ENCODE assay signal across 9 mouse cellular contexts in the genomic region with DNA sequence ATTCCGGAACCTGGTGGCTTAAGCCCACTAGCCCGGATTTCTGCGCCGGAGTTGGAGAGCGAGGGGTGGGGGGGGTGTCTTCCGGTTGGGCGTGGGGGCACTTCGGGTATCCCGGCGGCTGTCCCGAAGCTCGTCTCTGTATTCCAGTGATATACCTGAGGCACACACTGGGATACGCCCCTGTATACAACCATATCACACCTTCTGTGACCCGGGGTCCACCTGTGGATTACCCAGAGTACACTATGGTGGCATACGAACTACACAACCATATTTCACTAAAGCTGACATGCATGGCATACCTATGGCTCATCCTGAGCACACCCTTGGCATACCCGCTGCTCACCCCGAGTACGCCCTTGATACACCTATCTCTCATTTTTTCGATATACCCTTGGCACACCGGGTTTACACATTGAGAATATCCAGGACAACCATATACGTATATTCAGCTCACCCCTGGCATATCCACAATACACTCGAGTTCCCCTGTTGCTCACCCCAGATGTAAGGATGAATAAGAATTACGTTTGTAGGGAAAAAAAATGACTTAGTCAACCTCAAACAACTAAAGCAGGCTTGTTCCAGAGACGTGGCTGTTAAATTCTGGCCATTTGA. TPM values are rescaled to one million over a fixed set of nuclear protein-coding genes. Genes with fewer than 3 reads are reported as not detected.
A peak's percentile ranks its signal among the peaks of the same experiment; 100 is the strongest.
DNase-seq lines count a peak whose midpoint lies in the region; ATAC-seq and TF ChIP-seq lines count a peak whose summit lies in the region.
"Had no signal": no experiment of that assay in that cellular context is flagged by ENCODE, and none has a peak within 500 bp of the region (broad histone marks: within the 10 kb centered on the region; RNA-seq: fewer than 3 reads in every experiment).

No protein-coding gene starts in this region.

- peak overlapping the region; percentile 98 for H3K27ac ChIP-seq in gastrocnemius, adult 2 months
- H3K27ac ChIP-seq in embryonic facial prominence, embryonic 12.5 days: peak overlapping the region; percentile 99
- H3K27ac ChIP-seq in limb, embryonic 15.5 days: peak overlapping the region; percentile 99

- no peak for DNase-seq in gastrocnemius, adult 2 months
- no peak for DNase-seq in gastrocnemius, postnatal 36 days
- DNase-seq in 3T3-L1 (ENCODE audit: low read depth, low spot score): peak; percentile 16
- DNase-seq in B cell, adult 2 months: no peak
- DNase-seq in ovary, postnatal 36 days (ENCODE audit: low spot score): no peak

- peaks cover 23% of the 10 kb centered on the region for H3K36me3 ChIP-seq in embryonic facial prominence, embryonic 12.5 days
- peaks cover 20% of the 10 kb centered on the region for H3K36me3 ChIP-seq in limb, embryonic 15.5 days

- no peaks in the 10 kb centered on the region for H3K9me3 ChIP-seq in embryonic facial prominence, embryonic 12.5 days
- H3K9me3 ChIP-seq in limb, embryonic 15.5 days: no peaks in the 10 kb centered on the region

- H3K4me2 ChIP-seq in embryonic facial prominence, embryonic 12.5 days (replicated peaks): peak overlapping the region; percentile 99
- H3K4me2 ChIP-seq in limb, embryonic 15.5 days: peak overlapping the region; percentile 61

- WGBS in embryonic facial prominence, embryonic 12.5 days: 19% methylated on average over 24 of the region's 24 CpGs
- WGBS in limb, embryonic 15.5 days: 16% methylated on average over 24 of the region's 24 CpGs

- peak overlapping the region; percentile 93 for H3K4me3 ChIP-seq in gastrocnemius, adult 2 months
- H3K4me3 ChIP-seq in embryonic facial prominence, embryonic 12.5 days: peak overlapping the region; percentile 66
- peak overlapping the region; percentile 70 for H3K4me3 ChIP-seq in limb, embryonic 15.5 days

- intact Hi-C loops in gastrocnemius, adult 2 months (cut with DNase I): no loop called here
- intact Hi-C loops in gastrocnemius, postnatal 36 days (cut with DNase I): no loop called here

- peak overlapping the region; percentile 96 for H3K9ac ChIP-seq in embryonic facial prominence, embryonic 12.5 days
- H3K9ac ChIP-seq in limb, embryonic 15.5 days: peak overlapping the region; percentile 61

- H3K27me3 ChIP-seq in embryonic facial prominence, embryonic 12.5 days: no peaks in the 10 kb centered on the region
- no peaks in the 10 kb centered on the region for H3K27me3 ChIP-seq in limb, embryonic 15.5 days
- H3K27me3 ChIP-seq: Patski had no signal

- H3K4me1 ChIP-seq in embryonic facial prominence, embryonic 12.5 days: peaks cover 26% of the 10 kb centered on the region
- H3K4me1 ChIP-seq in limb, embryonic 15.5 days: peaks cover 25% of the 10 kb centered on the region

- ATAC-seq in embryonic facial prominence, embryonic 12.5 days (ENCODE audit: insufficient number of reproducible peaks, insufficient read depth, low FRiP score, low TSS enrichment): peak; percentile 32
- ATAC-seq in limb, embryonic 15.5 days (ENCODE audit: insufficient number of reproducible peaks, low FRiP score, low TSS enrichment, low read depth): peak; percentile 13
- no peak for ATAC-seq in granulocyte monocyte progenitor cell, adult 5-6 weeks (replicated peaks; ENCODE audit: poor library complexity, severe bottlenecking)

- TF ChIP-seq CTCF in gastrocnemius, adult 2 months (IDR thresholded peaks at IDR 0.05): no peak

RNA-seq across cellular contexts. Expression of a gene that starts 0.9 kb away (rescaled TPM):
- total RNA-seq in gastrocnemius, adult 2 months (2021): 10 to 100 TPM; 11.5 to 16.9 TPM
- 10 to 100 TPM; 10.2 to 10.6 TPM for total RNA-seq in gastrocnemius, postnatal 36 days (2021)
- 54.3 and 56.7 TPM in 2 replicates for polyA plus RNA-seq in embryonic facial prominence, embryonic 12.5 days (2016; fragmentation: Nextera tagmentation; extraction: Ambion mirVana)
- 35.9 and 38.5 TPM in 2 replicates for polyA plus RNA-seq in limb, embryonic 15.5 days (2015; fragmentation: Nextera tagmentation; extraction: Ambion mirVana)
- 6.0 and 13.2 TPM in 2 replicates for total RNA-seq in granulocyte monocyte progenitor cell, adult 5-6 weeks (2014; fragmentation: Nextera tagmentation)
- 4.5 and 8.7 TPM in 2 replicates for total RNA-seq in granulocyte monocyte progenitor cell, adult 5-6 weeks (2017)

RNA-seq across cellular contexts. Expression of a gene that starts 1.0 kb away (rescaled TPM):
- 10 to 100 TPM; 13.3 to 14.0 TPM for total RNA-seq in gastrocnemius, adult 2 months (2021)
- total RNA-seq in gastrocnemius, postnatal 36 days (2021): 10 to 100 TPM; 13.9 to 14.8 TPM
- 75.4 and 83.4 TPM in 2 replicates for polyA plus RNA-seq in embryonic facial prominence, embryonic 12.5 days (2016; fragmentation: Nextera tagmentation; extraction: Ambion mirVana)
- 68.6 and 70.8 TPM in 2 replicates for polyA plus RNA-seq in limb, embryonic 15.5 days (2015; fragmentation: Nextera tagmentation; extraction: Ambion mirVana)
- 43.3 and 52.4 TPM in 2 replicates for total RNA-seq in granulocyte monocyte progenitor cell, adult 5-6 weeks (2014; fragmentation: Nextera tagmentation)
- total RNA-seq in granulocyte monocyte progenitor cell, adult 5-6 weeks (2017): 6.3 and 21.4 TPM in 2 replicates

RNA-seq across cellular contexts. Expression of a gene that starts 10.2 kb away (rescaled TPM):
- 1 to 10 TPM; 2.6 to 3.1 TPM for total RNA-seq in gastrocnemius, adult 2 months (2021)
- total RNA-seq in gastrocnemius, postnatal 36 days (2021): 1 to 10 TPM; 2.1 to 2.5 TPM
- polyA plus RNA-seq in embryonic facial prominence, embryonic 12.5 days (2016; fragmentation: Nextera tagmentation; extraction: Ambion mirVana): 5.6 and 5.7 TPM in 2 replicates
- 42.7 and 43.9 TPM in 2 replicates for polyA plus RNA-seq in limb, embryonic 15.5 days (2015; fragmentation: Nextera tagmentation; extraction: Ambion mirVana)
- total RNA-seq in granulocyte monocyte progenitor cell, adult 5-6 weeks (2014; fragmentation: Nextera tagmentation): 0.11 TPM in 1 of 2 replicates, not detected in the other
- total RNA-seq in granulocyte monocyte progenitor cell, adult 5-6 weeks (2017): not detected in 2 replicates

RNA-seq across cellular contexts. Expression of a gene that starts 36.7 kb away (rescaled TPM):
- not detected for total RNA-seq in gastrocnemius, adult 2 months (2021)
- not detected for total RNA-seq in gastrocnemius, postnatal 36 days (2021)
- 1.7 and 2.3 TPM in 2 replicates for polyA plus RNA-seq in embryonic facial prominence, embryonic 12.5 days (2016; fragmentation: Nextera tagmentation; extraction: Ambion mirVana)
- polyA plus RNA-seq in limb, embryonic 15.5 days (2015; fragmentation: Nextera tagmentation; extraction: Ambion mirVana): 1.5 TPM in 2 replicates
- total RNA-seq in granulocyte monocyte progenitor cell, adult 5-6 weeks (2014; fragmentation: Nextera tagmentation): not detected in 2 replicates
- total RNA-seq in granulocyte monocyte progenitor cell, adult 5-6 weeks (2017): not detected in 2 replicates
- polyA plus RNA-seq: Patski had no signal

RNA-seq across cellular contexts. Expression of a gene that starts 49.5 kb away (rescaled TPM):
- total RNA-seq in gastrocnemius, adult 2 months (2021): not detected
- not detected for total RNA-seq in gastrocnemius, postnatal 36 days (2021)
- polyA plus RNA-seq in embryonic facial prominence, embryonic 12.5 days (2016; fragmentation: Nextera tagmentation; extraction: Ambion mirVana): 4.0 and 5.0 TPM in 2 replicates
- 11.3 and 16.5 TPM in 2 replicates for polyA plus RNA-seq in limb, embryonic 15.5 days (2015; fragmentation: Nextera tagmentation; extraction: Ambion mirVana)
- total RNA-seq in granulocyte monocyte progenitor cell, adult 5-6 weeks (2014; fragmentation: Nextera tagmentation): not detected in 2 replicates
- total RNA-seq in granulocyte monocyte progenitor cell, adult 5-6 weeks (2017): not detected in 2 replicates
- polyA plus RNA-seq: Patski had no signal
